14 mouse cellular contexts compared by ENCODE assay signal in genomic region chr14:12876417-12877336, GRCm38 (mm10). TPM values are rescaled to one million over a fixed set of nuclear protein-coding genes. Genes with fewer than 3 reads are reported as not detected.
DNase-seq lines count a peak whose midpoint lies in the region; ATAC-seq and TF ChIP-seq lines count a peak whose summit lies in the region.
"Had no signal": no experiment of that assay in that cellular context is flagged by ENCODE, and none has a peak within 500 bp of the region (broad histone marks: within the 10 kb centered on the region; RNA-seq: fewer than 3 reads in every experiment).

No protein-coding gene starts in this region.

- no peaks in the 10 kb centered on the region for H3K9me3 ChIP-seq in forebrain, postnatal 0 days (ENCODE audit: low read length)
- no peaks in the 10 kb centered on the region for H3K9me3 ChIP-seq in midbrain, embryonic 14.5 days (ENCODE audit: control insufficient read depth, low read length)
- H3K9me3 ChIP-seq: heart, embryonic 10.5 days; intestine, embryonic 15.5 days had no signal

- peak; percentile 4 to 8 for DNase-seq in left cerebral cortex, postnatal 25 days (ENCODE audit: low spot score in 2 of 2)
- DNase-seq in left cerebral cortex, postnatal 4 days: no peak
- peak; percentile 67 for DNase-seq in forebrain, postnatal 0 days
- DNase-seq in midbrain, embryonic 14.5 days: peak; percentile 77
- peak; percentile 9 for DNase-seq in right cerebral cortex, postnatal 25 days
- no peak for DNase-seq in cerebellum, adult 9-11 months
- no peak for DNase-seq in kidney, postnatal 14 days
- DNase-seq in heart, postnatal 4 days: no peak
- DNase-seq: layer of hippocampus, adult 9-11 months; thymus, adult 18-20 months had no signal

- 29% methylated on average over 10 of the region's 10 CpGs for WGBS in forebrain, postnatal 0 days
- WGBS in midbrain, embryonic 14.5 days: 45% methylated on average over 10 of the region's 10 CpGs

- H3K27ac ChIP-seq in forebrain, postnatal 0 days (ENCODE audit: low read depth, low read length): peak overlapping the region; percentile 71; the same call in 1 of the 2 replicates
- H3K27ac ChIP-seq in midbrain, embryonic 14.5 days (replicated peaks; ENCODE audit: low read depth, low read length): peak overlapping the region; percentile 70
- H3K27ac ChIP-seq: heart, embryonic 10.5 days; intestine, embryonic 15.5 days had no signal

- H3K36me3 ChIP-seq in forebrain, postnatal 0 days (ENCODE audit: insufficient read depth): no peaks in the 10 kb centered on the region
- H3K36me3 ChIP-seq in midbrain, embryonic 14.5 days (ENCODE audit: control insufficient read depth, insufficient read depth, low read length): no peaks in the 10 kb centered on the region
- H3K36me3 ChIP-seq: heart, embryonic 10.5 days; intestine, embryonic 15.5 days had no signal

- H3K4me3 ChIP-seq in forebrain, postnatal 0 days (ENCODE audit: low read depth, low read length): no peak overlapping the region
- H3K4me3 ChIP-seq in midbrain, embryonic 14.5 days (replicated peaks; ENCODE audit: low read depth, low read length): no peak overlapping the region
- H3K4me3 ChIP-seq: heart, embryonic 10.5 days; intestine, embryonic 15.5 days; megakaryocyte, embryonic 14.5 days had no signal

- intact Hi-C loops in left cerebral cortex, postnatal 25 days (cut with DNase I): no loop called here
- intact Hi-C loops in left cerebral cortex, postnatal 4 days (cut with DNase I): no loop called here

- peak; percentile 97 for ATAC-seq in forebrain, postnatal 0 days
- ATAC-seq in midbrain, embryonic 14.5 days (ENCODE audit: low FRiP score, low TSS enrichment): peak; percentile 62
- ATAC-seq: intestine, embryonic 15.5 days had no signal

- peak overlapping the region; percentile 28 for H3K4me2 ChIP-seq in forebrain, postnatal 0 days (ENCODE audit: low read depth)
- 0 out of 2 replicates have a peak overlapping the region, but pooled peaks have one; percentile 14 for H3K4me2 ChIP-seq in midbrain, embryonic 14.5 days (ENCODE audit: low read length)
- H3K4me2 ChIP-seq: intestine, embryonic 15.5 days; liver, embryonic 11.5 days had no signal

- TF ChIP-seq CTCF in forebrain, postnatal 0 days (IDR thresholded peaks at IDR 0.05; ENCODE audit: low read depth): no peak

- peak overlapping the region; percentile 18; the same call in 1 of the 2 replicates for H3K9ac ChIP-seq in forebrain, postnatal 0 days
- H3K9ac ChIP-seq in midbrain, embryonic 14.5 days (replicated peaks; ENCODE audit: low read length): no peak overlapping the region
- H3K9ac ChIP-seq: intestine, embryonic 15.5 days had no signal

- no peaks in the 10 kb centered on the region for H3K4me1 ChIP-seq in forebrain, postnatal 0 days (ENCODE audit: insufficient read depth)
- no peaks in the 10 kb centered on the region for H3K4me1 ChIP-seq in midbrain, embryonic 14.5 days (ENCODE audit: control insufficient read depth, insufficient read depth, low read length)
- H3K4me1 ChIP-seq: heart, embryonic 10.5 days; intestine, embryonic 15.5 days; megakaryocyte, embryonic 14.5 days had no signal

- H3K27me3 ChIP-seq in forebrain, postnatal 0 days (ENCODE audit: insufficient read depth, low read length): no peaks in the 10 kb centered on the region
- no peaks in the 10 kb centered on the region for H3K27me3 ChIP-seq in midbrain, embryonic 14.5 days (ENCODE audit: control insufficient read depth, insufficient read depth, low read length)
- H3K27me3 ChIP-seq: intestine, embryonic 15.5 days; megakaryocyte, embryonic 14.5 days had no signal

RNA-seq across cellular contexts. Expression of gene Cadps, which starts 53.8 kb away (rescaled TPM):
- 100 to 1,000 TPM; 224 to 229 TPM for total RNA-seq in left cerebral cortex, postnatal 25 days (2021)
- total RNA-seq in left cerebral cortex, postnatal 4 days (2021): 100 to 1,000 TPM; 168 to 175 TPM
- 154 and 164 TPM in 2 replicates for total RNA-seq in forebrain, postnatal 0 days (2014; rRNA removed)
- 16.9 and 27.2 TPM in 2 replicates for polyA plus RNA-seq in forebrain, postnatal 0 days (2015; fragmentation: Nextera tagmentation; extraction: Ambion mirVana)
- 56.3 and 59.7 TPM in 2 replicates for polyA plus RNA-seq in midbrain, embryonic 14.5 days (2014; fragmentation: Nextera tagmentation; extraction: Ambion mirVana)
- under 1 TPM; 0.47 to 0.52 TPM for total RNA-seq in heart, postnatal 4 days (2021)

Comparison
In these comparisons a context has a peak if more than half of its experiments do, and no peak if none do; other contexts are left out.
1. DNase-seq: peak in left cerebral cortex, postnatal 25 days (2 of 2), forebrain, postnatal 0 days (single experiment), midbrain, embryonic 14.5 days (single experiment) and right cerebral cortex, postnatal 25 days (single experiment); none in left cerebral cortex, postnatal 4 days (single experiment), cerebellum, adult 9-11 months (single experiment), kidney, postnatal 14 days (single experiment) and heart, postnatal 4 days (single experiment).
2. RNA of gene Cadps, which starts 53.8 kb away (total RNA-seq): 224 to 229 TPM in left cerebral cortex, postnatal 25 days, 168 to 175 TPM in left cerebral cortex, postnatal 4 days and 154 to 164 TPM in forebrain, postnatal 0 days; 0.47 to 0.52 TPM in heart, postnatal 4 days; every median in the first group is over 100 times any median in the second.